Mouse (Mus musculus) G1E-ER4 (cell line): ENCODE data around the gene Vmn1r127. TPM values are rescaled to one million over a fixed set of nuclear protein-coding genes. Genes with fewer than 3 reads are reported as not detected.
"Not testable (repeated sequence)": the region's sequence is repeated elsewhere in the genome, so short reads cannot be mapped to it uniquely, and the experiment has no call there.

Experiments used
- GATA1 ChIP-seq: IDR thresholded peaks from one replicate; pipeline ENCODE4 v1.8.0; 2012; ENCODE audit warnings: low read length, inconsistent platforms
- polyA plus RNA-seq: library from polyadenylated mRNA; stranded (reverse); fragments of >175 nt; gene quantifications from 2 replicates; pipeline ENCODE4 v1.2.3, GENCODE M21; 2012

The Vmn1r127 gene
- not detected in 2 replicates for polyA plus RNA-seq

- not testable (repeated sequence) for TF ChIP-seq GATA1
Measured at GRCm38 (mm10) chr7:21319761-21320160, at the start of gene Vmn1r127. TSS of gene Vmn1r127 (minus strand) at chr7:21319861.

GRCm38 (mm10) chr7:21361191-21361590 is 41.5 kb upstream of the Vmn1r127 start, which contains the start of gene Vmn1r129:
TSS of gene Vmn1r129 (minus strand) at chr7:21361291.
- not testable (repeated sequence) for TF ChIP-seq GATA1

GRCm38 (mm10) chr7:21349073-21349472 is 29.4 kb upstream of the Vmn1r127 start, which contains the start of gene Vmn1r128:
TSS of gene Vmn1r128 (plus strand) at chr7:21349373.
- not testable (repeated sequence) for TF ChIP-seq GATA1

GRCm38 (mm10) chr7:21301367-21301766 is 18.3 kb downstream of the Vmn1r127 start, which contains the start of gene Vmn1r126:
TSS of gene Vmn1r126 (minus strand) at chr7:21301467.
- TF ChIP-seq GATA1 = not testable (repeated sequence)

GRCm38 (mm10) chr7:21271879-21272278 is 47.8 kb downstream of the Vmn1r127 start, which contains the start of gene Vmn1r125:
TSS of gene Vmn1r125 (plus strand) at chr7:21272179.
- not testable (repeated sequence) for TF ChIP-seq GATA1

Other genes with a start within 250 kb of the Vmn1r127 start
- not detected in 2 replicates for gene Vmn1r121, start 221.3 kb downstream of the Vmn1r127 start, polyA plus RNA-seq
- not detected in 2 replicates for gene Vmn1r122, start 185.7 kb downstream of the Vmn1r127 start, polyA plus RNA-seq
- not detected in 2 replicates for gene Vmn1r123, start 157.7 kb downstream of the Vmn1r127 start, polyA plus RNA-seq
- gene Gm5157, start 129.4 kb downstream of the Vmn1r127 start, polyA plus RNA-seq = not detected in 2 replicates
- not detected in 2 replicates for gene Vmn1r124, start 59.2 kb downstream of the Vmn1r127 start, polyA plus RNA-seq
- not detected in 2 replicates for gene Vmn1r125, start 47.7 kb downstream of the Vmn1r127 start, polyA plus RNA-seq
- gene Vmn1r126, start 18.4 kb downstream of the Vmn1r127 start, polyA plus RNA-seq = not detected in 2 replicates
- gene Vmn1r128, start 29.5 kb upstream of the Vmn1r127 start, polyA plus RNA-seq = not detected in 2 replicates
- gene Vmn1r129, start 41.4 kb upstream of the Vmn1r127 start, polyA plus RNA-seq = not detected in 2 replicates
- not detected in 2 replicates for gene Gm6882, start 112.9 kb upstream of the Vmn1r127 start, polyA plus RNA-seq
- not detected in 2 replicates for gene Vmn1r130, start 191.9 kb upstream of the Vmn1r127 start, polyA plus RNA-seq
- not detected in 2 replicates for gene Vmn1r131, start 226.2 kb upstream of the Vmn1r127 start, polyA plus RNA-seq